Mouse (Mus musculus): ENCODE data around the gene Cysltr1. TPM values are rescaled to one million over a fixed set of nuclear protein-coding genes. Genes with fewer than 3 reads are reported as not detected.

The Cysltr1 gene
- total RNA-seq (2015; ENCODE audit: low replicate concordance) (0.19 and 3.6 TPM in 2 replicates), total RNA-seq (2017; ENCODE audit: low replicate concordance) (0.42 and 3.0 TPM in 2 replicates)

DNA sequence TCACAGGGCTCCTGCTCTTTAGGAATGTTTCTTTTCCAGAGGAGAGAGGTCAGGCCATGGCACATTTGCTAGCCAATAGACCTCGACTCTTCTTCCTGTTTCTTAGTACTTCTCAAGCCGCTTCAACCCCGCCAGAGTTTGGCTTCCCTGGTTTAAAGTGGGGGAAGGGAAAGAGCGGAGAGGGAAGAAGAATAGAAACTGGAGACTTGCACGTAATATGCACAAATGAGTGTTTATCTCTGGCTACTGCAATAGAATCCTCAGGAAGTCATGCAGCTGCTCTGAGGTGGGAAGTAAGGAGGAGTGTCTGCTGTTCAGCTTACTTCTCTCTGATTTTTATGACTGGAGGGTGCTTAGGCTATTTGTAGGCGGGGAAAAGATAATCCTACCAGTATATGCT lies at the start of gene Cysltr1:
Cysltr1 (minus strand) TSS at position 294 of the 400 bp plus-strand sequence.
- no peak for ATAC-seq (replicated peaks; ENCODE audit: low FRiP score, poor library complexity, severe bottlenecking)

DNA sequence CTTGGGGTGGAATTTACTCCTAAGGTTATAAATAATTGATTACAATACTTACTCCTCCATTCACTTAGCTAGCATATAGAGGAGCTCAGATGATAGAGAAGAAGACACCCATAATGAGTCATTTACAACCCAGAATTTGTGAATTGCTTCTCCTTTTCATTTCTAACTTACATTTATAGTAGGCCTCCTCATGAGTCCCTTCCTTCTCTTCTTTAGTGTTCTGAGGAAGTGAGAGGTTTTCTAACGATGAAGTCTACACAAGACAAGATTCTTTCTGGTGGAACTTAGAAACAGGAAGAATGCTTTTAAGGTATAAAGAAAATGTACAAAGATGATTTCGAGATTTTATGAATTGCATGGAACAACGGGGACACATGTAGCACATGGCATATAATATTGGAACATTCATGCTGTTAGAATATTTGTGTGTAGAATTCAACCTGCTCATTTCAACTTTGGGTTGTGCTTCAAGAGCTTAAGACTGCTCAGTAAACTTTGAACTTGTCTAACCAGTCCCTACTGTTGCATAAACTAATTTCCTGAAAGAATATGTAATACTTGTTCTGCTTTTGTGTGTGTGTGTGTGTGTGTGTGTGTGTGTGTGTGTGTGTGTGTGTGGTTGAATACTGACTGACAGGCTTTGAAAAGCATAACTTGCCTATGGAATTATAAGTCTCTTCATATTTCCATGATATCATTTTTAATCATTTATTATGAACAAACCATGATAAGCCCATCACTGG lies 31.5 kb upstream of the Cysltr1 start:
- no peak for ATAC-seq (replicated peaks; ENCODE audit: low FRiP score, poor library complexity, severe bottlenecking)

DNA sequence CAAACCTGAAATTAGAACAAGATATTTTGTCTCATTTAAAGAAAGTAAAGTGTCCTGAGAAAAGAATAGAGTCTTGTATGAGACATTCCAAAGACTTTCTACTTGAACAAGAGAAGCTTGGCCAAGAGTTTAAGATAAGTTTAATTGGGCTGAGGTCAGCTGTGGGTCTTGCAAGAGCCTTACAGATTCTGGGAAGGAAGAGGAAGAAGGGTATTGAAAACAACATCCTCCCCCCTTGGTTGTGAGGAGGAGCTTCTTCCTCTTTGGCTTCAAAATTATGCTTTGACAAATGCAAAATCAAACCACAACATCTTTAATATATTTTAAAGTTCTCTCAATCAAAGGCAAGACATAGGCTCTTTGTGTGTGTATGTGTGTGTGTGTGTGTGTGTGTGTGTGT lies 30.1 kb upstream of the Cysltr1 start:
- no peak for ATAC-seq (replicated peaks; ENCODE audit: low FRiP score, poor library complexity, severe bottlenecking)

DNA sequence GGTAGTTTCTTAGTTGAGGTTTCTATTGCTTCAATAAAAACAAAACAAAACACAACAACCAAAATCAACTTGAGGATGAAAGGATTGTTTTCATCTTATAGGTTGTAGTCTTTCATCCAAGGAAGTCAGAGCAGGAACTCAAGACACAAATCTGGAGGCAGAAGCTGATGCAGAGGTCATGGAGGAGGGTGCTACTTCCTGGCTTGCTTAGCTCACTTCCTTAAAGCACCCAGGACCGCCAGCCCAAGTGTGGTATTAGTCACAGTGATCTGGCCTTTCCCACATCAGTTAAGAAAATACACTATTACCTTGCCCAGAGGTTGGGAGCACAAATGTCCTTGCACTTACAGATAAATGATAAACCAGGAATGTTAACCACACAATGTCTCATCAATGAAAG lies 25.0 kb upstream of the Cysltr1 start:
- ATAC-seq (replicated peaks; ENCODE audit: low FRiP score, poor library complexity, severe bottlenecking) = no peak

DNA sequence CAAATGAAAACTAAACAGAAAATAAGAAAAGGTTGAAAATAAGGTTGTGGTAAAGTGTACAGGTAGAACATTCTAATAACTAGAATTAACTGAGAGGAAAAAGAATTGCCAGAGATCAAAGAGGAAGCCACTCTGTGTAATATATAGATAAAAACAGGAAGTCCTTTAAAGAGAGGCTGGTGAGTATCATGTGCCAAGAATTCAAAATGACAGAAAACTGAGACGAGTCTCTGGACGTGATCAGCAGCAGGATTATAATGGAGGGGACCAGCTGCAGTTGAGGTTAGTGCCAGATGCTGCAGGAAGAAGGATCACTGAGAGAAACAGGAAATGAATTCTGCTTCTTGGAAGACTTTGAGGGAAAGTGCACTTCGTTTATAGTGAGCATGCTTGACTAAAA lies 20.2 kb upstream of the Cysltr1 start:
- ATAC-seq (replicated peaks; ENCODE audit: low FRiP score, poor library complexity, severe bottlenecking) = no peak

DNA sequence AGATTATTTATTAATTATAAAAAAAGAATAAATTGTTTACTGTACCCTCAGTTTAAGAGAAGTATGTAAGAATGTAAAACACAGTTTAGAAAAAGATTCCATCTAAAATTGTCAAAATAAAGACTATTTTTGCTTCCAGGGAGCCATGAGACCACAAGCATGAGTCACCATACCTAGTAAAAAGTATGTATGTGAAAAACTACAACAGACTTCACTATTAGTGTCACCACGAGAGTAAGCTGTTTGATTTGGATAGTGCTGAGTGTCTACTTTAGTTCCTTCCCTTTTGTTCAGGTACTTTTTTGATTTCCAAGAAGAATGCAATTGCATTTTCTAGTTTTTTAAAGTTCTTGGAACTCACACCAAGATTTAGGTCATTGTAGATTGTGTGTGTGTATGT lies 19.0 kb upstream of the Cysltr1 start:
- no peak for ATAC-seq (replicated peaks; ENCODE audit: low FRiP score, poor library complexity, severe bottlenecking)

DNA sequence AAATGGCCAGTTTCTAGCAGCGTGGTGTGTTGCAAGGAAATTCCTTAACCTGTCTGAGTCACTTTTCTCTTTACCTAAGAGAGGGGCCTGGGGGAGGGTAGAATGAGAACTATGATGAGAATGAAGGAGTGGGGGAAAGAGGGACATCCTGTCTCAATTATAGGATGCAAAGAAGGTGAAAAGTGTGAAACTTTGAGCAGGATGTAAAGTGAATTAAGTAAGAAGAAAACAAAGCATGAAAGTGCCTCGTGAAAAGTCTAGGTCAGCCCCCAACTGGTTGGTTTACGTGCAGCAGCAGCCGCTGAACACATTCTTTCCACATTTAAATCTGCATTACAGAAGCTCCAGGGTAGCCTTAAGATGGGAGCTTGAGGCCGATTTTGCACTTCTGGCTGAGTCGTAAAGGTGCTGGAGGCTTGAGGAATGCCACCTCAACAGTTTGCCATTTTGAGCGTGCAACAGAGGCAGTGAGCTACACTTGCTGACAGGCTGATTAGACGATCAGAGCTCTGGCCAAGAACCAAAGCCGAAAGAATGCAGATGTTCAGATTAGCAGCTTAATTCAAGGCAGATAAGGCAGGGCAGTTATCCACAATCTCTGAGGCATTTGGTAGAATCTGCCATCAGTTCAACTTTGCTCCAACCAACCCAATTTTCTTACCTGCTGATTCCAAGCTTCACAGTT lies 763 bp downstream of the Cysltr1 start:
- no peak for ATAC-seq (replicated peaks; ENCODE audit: low FRiP score, poor library complexity, severe bottlenecking)

DNA sequence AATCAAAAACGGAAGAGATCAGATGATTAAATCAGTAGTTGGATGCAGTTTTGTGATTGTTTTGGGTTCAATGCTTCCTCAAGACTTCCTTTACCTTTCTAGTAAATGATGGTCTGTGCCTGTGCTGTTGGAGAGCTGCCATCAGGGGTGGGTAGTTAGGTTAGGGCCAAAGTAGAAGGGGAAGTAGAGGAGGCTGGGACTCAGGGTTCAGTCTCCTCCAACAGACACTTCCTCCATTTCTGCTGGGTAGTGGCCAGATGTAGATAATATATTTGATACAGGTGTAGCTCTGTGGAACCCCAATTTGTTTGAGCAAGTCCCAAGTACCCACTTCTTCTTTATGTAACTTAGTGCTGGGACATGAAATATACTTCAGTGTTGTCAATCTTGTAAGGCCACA lies 7.6 kb downstream of the Cysltr1 start:
- no peak for ATAC-seq (replicated peaks; ENCODE audit: low FRiP score, poor library complexity, severe bottlenecking)

DNA sequence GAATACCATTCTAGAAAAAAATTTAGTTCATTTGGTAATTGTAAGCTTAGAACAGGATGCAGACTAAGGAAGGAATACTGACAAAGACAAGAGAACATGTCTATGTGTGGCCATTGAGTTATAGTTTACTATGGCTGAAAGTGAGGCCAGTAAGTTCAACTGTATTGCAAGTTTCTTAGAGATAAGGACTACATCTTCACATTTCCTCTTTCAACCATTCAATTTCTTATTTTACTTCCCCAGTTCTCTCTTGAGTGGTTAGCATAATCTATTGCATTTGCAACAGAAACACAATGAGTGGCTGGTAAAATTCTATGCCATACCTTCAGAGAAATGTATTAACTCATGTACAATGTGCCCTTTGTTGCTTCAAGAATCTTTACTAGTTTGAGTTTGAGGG lies 9.6 kb downstream of the Cysltr1 start:
- ATAC-seq (replicated peaks; ENCODE audit: low FRiP score, poor library complexity, severe bottlenecking) = no peak

DNA sequence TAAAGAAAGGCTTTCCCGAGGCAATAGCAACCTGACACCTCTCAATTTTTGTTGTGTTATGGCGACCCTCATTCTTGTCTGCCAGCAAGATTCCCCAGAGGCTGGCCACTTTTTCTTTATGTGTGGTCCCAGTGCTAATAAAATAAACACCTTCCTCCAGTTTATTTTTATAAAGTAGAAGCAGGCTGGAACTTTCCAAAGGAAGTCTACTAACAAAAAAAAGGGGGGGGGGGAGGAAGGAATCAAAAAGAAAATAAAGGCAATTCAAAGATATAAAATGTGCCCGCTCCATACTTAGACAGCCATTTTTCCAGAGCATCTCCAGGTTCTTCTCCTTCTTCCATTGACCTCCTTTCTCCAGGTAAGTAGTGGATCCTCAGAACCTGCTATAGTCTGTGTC lies 20.6 kb downstream of the Cysltr1 start, which contains the start of gene Gm5127:
Gm5127 (plus strand) TSS at position 301 of the 400 bp plus-strand sequence.
- no peak for ATAC-seq (replicated peaks; ENCODE audit: low FRiP score, poor library complexity, severe bottlenecking)

DNA sequence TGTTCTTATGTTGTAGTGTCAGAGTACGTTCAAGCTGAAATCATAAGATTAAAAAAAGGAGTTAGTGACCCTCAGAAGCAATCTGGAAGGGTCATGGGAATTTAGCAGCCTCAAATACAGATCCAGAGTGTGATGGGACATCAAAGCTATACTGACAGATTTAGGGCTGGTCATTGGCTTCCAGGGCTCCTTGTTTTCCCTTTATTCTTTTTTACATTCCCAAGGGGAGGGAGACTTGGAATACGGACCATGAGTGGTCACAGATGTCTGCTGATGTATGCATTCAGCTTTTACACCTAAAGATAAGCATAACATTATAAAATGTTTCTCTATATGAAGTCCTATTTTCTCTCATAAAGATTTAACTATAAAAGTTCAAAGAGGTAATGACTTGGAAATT lies 21.3 kb downstream of the Cysltr1 start:
- ATAC-seq (replicated peaks; ENCODE audit: low FRiP score, poor library complexity, severe bottlenecking) = no peak

DNA sequence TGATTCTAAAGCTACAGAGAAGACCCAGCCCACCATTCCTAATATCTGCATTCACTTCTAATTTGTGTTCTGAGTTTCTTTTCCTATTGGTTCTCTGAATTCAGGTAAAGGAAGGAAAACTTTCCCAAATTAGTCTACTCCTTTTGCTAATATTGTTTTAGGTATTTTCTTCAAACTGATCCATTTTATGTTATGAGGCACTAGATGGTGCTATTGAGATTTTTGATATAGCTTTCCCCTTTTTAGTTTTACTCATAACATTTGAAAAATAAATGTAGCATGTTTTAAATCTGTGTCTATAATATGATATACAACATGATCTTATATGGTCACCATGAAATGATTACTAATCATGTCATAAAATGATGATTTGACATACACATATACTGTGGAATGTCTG lies 23.1 kb downstream of the Cysltr1 start:
- ATAC-seq (replicated peaks; ENCODE audit: low FRiP score, poor library complexity, severe bottlenecking) = no peak

DNA sequence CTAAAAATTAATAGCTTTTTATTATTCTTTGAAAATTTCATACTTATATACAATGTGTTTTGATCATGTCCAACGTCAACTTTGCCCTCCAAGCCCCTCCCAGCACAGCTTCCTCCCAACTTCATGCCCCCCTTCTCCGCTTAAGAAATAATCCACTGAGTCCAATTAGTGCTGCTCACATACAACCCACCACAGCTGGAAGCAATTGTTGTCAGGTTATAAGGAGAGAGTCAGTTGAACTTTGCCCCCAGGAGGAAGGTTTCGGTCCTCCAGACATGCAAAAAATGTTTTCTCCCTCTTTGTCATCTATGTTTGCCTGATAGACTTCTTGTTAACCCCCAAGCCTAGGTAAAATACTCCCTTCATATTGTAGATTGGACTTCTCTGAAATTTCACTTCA lies 24.5 kb downstream of the Cysltr1 start:
- ATAC-seq (replicated peaks; ENCODE audit: low FRiP score, poor library complexity, severe bottlenecking) = no peak

DNA sequence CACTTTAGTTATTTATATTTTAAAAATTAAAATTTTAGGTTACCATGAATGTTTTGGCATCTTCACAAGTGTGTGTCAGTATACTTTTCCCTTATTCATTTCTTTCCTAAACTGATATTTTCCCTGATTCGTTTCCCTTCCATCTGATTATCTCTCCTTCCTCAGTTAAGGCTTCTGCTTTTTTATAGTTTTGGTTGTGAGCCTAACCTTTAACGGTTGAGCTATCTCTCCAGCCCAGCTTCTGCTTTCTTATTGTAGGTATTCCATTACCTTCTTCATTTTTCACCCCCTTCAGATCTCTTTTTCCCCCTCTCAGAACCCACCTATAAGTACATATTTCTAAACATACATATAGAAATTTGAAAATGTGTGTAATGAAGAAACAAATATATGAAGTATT lies 48.0 kb downstream of the Cysltr1 start:
- no peak for ATAC-seq (replicated peaks; ENCODE audit: low FRiP score, poor library complexity, severe bottlenecking)

DNA sequence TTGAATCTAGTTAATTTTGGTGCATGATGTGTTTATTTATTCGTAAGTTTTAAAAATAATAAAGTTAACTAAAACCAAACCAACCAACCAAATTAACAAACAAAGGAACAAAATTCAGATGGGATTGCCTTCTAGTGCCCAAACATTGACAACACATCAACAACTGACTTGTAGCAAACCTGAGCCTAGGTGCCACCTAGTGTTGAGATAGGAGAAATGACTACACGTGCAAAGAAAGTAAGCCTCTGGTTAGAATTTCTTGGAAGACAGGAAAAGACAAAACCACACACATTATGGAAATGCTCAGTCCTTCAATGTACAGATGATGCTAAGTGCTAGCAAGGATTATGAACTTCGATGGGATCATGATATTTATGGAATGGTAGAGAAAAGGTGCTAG lies 67.1 kb downstream of the Cysltr1 start:
- no peak for ATAC-seq (replicated peaks; ENCODE audit: low FRiP score, poor library complexity, severe bottlenecking)

Other genes starting within 250 kb of the Cysltr1 start
- gene Fndc3c1, start 118.3 kb downstream of the Cysltr1 start, total RNA-seq (2015; ENCODE audit: low replicate concordance) = not detected in 2 replicates
- gene Fndc3c1, start 118.3 kb downstream of the Cysltr1 start, total RNA-seq (2017; ENCODE audit: low replicate concordance) = not detected in 2 replicates
- not detected in 2 replicates for gene Gm5127, start 20.5 kb downstream of the Cysltr1 start, total RNA-seq (2015; ENCODE audit: low replicate concordance)
- gene Gm5127, start 20.5 kb downstream of the Cysltr1 start, total RNA-seq (2017; ENCODE audit: low replicate concordance) = not detected in 2 replicates
- not detected in 2 replicates for gene Rtl3, start 237.0 kb upstream of the Cysltr1 start, total RNA-seq (2015; ENCODE audit: low replicate concordance)
- not detected in 2 replicates for gene Rtl3, start 237.0 kb upstream of the Cysltr1 start, total RNA-seq (2017; ENCODE audit: low replicate concordance)